Mouse (Mus musculus): ENCODE results near the gene Ccdc57.

The Ccdc57 gene

DNA sequence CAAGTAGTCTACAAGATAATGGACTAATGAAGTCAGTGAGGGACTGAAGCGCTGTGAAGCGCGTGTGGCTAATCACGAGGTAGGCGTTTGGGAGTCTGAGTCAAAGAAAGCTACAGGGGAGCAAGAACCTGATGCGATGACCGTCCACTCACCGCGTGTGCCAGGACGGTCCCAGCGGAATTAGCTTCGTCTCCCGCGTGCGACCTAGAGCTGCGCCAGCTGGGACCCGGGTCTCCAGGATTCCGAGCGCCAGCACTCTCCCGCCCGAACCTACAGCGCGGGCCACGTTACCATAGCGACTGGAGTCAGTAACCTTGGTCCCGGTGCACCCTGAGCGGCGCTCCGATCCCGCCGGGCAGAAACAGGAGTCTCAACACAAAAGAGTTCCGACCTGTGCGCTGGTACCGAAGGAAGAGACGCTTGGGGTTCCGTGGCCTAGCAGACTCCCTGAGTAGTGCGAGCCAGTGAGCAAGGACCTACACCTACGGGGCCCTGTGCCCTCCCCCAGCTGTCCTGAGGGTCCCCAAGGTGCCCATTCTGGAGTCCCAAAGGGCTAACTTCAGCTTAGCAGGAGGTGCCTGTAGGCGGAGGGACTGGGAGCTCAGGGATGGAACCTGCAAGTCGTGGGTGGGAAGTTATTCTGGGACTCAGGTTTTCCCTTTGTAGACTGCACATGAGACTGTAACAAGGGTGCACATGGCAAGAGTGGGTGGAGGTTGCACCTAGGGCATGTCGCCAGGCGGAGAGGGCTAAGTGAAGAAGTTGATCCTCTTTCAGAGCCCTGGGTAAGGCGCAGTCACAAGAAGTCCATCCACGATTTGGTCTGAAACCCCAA lies at the start of gene Ccdc57:
Ccdc57 (minus strand) TSS at position 309 of the 835 bp plus-strand sequence.
- CTCF ChIA-PET = interaction anchor here (0.6 to 0.7 kb wide), 2 partner anchors 104 to 583 kb away, joined by 3 to 4 read pairs; no protein-coding TSS in a partner anchor

GRCm38 (mm10) chr11:120982459-120982858 lies 49.8 kb upstream of the Ccdc57 start:
- CTCF ChIA-PET = interaction anchor here (1.2 kb wide), 1 partner anchor 9 kb away, joined by 3 read pairs; no protein-coding TSS in a partner anchor

DNA sequence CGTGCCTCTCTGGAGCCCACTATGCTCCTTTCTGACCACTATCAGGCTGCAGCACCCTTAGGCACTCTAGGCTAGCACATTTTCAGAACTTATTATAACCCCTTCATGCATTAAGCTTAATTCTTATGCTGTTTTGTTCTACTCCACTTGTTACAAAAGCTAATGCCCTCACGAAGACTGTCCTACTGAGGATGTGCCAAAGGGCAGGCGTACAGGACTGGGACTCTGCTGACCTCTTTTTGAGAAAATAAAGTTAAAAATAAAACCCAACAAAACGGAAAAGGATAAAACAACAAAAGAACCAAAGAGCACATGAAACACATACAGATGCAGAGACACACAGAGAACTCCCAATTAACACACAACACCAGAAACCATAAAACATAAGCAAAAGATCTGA lies 49.0 kb upstream of the Ccdc57 start:
- CTCF ChIA-PET = no interaction called here

DNA sequence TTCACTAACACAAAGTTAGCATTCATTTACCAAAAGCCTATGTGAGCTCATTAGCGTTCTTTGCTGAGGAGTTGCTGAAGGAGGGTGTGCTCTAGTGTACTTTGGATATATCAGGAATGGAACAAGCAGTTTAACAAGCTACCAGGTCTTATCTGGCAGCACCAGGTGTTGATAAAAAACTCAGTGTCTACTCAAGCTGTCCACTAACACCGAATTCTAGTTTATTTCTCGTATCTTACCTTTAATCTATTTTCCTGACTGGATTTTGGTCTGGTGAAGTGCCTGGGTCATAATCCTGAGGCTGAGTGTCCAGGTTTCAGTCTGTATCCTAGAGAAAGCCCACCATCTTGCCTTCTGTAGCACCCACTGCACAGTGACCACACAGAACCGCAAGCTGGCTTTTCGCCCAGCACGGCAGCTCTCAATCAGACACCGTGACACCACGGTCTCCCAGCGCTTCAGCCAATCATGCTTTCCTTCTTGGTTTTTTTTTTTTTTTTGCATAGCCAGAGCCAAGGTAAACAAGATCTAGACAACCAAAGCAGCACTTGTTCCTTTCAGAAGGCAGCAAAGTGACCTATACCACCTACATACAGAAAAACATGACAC lies 47.9 kb upstream of the Ccdc57 start:
- CTCF ChIA-PET = interaction anchor here (0.7 kb wide), 1 partner anchor 54 kb away, joined by 3 read pairs; no protein-coding TSS in a partner anchor

DNA sequence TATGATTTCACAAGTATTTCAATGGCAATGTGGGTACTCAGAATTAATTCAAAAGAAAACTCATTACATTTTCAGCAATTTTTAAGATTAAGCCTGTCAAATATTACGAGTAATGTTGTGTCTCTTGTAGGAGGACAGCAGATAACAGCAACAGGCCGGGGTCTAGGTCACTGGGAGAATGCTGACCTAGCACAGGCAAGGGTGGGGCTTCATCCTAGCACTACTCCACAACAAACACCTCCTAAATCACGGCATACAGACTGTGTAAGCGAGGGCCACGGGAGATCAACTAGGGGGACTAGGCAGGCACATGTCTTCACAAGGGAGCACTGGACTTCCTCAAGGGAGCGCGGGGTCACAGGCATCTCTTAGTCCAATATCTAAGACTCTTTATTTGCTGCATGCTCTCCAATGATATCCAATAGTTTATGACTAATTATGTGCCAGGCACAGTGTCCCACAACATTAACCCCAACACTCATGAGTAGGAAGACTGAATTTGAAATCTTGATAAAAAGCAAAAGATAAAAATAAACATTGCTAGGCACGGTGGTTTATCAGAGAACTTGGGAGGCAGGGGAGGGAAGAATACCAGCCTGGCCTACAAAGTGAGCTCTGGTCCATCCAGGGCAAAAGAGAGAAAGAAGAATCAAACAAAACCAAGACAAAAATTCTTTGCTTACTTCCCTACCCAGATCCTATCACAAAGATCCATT lies 47.2 kb upstream of the Ccdc57 start:
- CTCF ChIA-PET = interaction anchor here (0.7 kb wide), 1 partner anchor 54 kb away, joined by 3 read pairs; no protein-coding TSS in a partner anchor

DNA sequence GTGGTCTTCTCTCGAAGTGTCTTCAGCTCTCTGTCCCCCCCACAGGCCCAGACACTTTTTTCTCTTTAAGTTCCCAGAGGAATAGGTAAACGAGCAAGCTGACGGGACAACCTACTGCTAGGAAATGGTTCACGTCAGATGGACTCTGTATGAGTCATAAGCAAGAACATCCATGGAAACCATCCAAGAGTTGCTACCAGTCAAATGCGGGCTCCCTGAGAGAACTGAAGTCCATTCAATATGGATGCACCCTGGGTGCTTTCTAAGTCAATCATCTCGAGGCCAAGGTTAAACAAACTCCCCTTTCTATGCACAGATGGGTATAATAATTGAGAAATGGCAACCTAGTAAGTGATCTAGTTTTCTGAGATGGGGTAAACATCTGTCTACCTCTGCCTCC lies 40.6 kb upstream of the Ccdc57 start:
- CTCF ChIA-PET = interaction anchor here (1.4 kb wide), 1 partner anchor 9 kb away, joined by 3 read pairs; no protein-coding TSS in a partner anchor

GRCm38 (mm10) chr11:120971237-120971636 lies 38.6 kb upstream of the Ccdc57 start:
- CTCF ChIA-PET = no interaction called here

- CTCF ChIA-PET = interaction anchor here (0.6 kb wide), 1 partner anchor 617 kb away, joined by 3 read pairs; no protein-coding TSS in a partner anchor
Measured at GRCm38 (mm10) chr11:120969742-120970141, 37.1 kb upstream of the Ccdc57 start.

- CTCF ChIA-PET = no interaction called here
Measured at GRCm38 (mm10) chr11:120965587-120965986, 32.9 kb upstream of the Ccdc57 start.

- CTCF ChIA-PET = no interaction called here
Measured at GRCm38 (mm10) chr11:120964195-120965157, 31.8 kb upstream of the Ccdc57 start.

DNA sequence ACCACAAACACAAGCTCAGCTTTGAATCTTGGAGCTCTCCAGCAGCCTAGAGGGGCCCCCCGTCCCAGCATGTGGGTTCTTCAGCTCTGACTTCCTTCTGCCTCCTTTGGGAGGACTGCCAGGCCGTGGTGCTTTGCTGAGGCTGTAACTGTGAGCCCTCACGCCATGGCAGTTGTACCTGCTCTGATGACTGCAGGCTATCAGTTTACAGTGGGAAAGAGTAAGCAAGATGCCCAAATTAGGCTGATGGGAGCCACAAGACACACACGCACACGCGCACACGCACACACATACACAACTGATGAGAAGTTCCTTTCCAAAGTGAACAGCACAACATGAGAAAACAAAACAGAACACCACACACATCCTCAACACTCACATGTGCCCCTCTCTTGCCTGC lies 30.2 kb upstream of the Ccdc57 start:
- CTCF ChIA-PET = interaction anchor here (0.7 kb wide), 1 partner anchor 28 kb away, joined by 5 read pairs; no protein-coding TSS in a partner anchor

DNA sequence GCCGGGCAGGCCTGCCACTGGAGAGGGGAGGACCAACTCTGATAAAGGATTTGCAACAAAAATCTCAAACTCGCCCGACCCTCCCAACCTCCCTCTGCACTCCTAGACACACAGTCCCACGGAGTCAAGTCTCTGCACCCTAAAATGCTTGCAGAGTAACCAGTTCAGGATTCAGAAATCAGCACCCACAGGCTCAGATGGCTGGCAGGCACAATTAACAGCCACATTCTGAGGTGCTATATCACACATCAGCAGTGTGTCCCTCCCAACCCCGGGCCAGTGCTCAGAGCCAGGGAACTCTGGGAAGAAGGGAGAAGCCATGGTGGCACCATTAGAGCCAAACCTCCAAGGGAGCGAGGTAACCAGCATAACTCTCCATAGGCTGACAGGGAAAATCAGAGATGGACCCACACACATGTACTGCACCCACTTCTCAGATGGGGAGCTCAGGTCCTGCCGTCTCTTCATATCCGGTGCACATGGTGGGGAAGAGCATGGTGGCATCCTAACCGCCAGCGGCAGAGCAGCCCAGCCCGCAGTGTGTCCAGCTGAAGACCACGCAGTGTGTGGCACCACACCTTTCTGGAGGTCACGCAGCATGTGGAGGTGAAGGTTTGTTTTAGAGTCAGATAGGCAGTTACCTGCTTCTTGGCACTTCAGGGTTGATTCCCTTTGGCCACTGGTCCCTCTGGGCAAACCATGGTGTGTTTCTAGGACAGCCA lies 29.5 kb upstream of the Ccdc57 start:
- CTCF ChIA-PET = no interaction called here

DNA sequence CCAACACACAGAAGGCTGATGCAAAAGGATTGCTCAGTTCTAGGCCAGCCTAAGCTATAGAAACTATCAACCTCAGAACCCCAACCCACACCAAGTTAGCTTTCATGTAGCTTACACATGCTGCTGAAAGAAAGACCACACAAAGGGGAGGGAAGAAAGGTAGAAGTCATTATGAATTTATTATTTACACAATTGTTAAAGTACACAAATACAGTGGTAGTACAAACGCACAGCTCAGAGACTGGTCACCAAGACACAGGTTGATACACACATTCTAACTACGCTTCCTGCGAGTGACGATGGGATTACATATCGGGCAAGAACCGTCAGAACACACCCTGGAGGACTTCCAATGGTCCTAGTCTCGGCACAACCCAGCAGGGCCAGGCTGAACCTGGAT lies 28.9 kb upstream of the Ccdc57 start:
- CTCF ChIA-PET = no interaction called here

- CTCF ChIA-PET = interaction anchor here (0.5 kb wide), 1 partner anchor 25 kb away, joined by 8 read pairs; no protein-coding TSS in a partner anchor
Measured at GRCm38 (mm10) chr11:120960248-120960647, 27.6 kb upstream of the Ccdc57 start.

DNA sequence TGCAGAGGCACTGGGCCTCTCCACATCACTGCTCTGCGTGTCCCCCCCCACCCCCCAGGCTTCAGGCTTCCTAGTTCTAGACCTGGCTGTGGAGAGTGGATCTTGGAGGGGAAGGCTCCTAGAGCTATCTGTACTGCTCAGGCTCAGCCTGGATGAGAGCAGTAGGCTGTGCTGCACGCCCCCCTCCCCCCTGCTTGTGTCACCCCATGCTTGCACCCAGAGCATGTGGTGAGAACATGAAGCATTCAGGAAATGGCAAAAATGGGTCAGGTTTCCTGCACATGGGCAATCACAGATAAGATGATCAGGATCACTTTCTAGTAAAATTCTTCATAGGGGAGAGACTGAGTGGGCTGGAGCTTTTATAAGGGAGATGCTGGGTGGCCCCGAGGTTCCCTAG lies 26.9 kb upstream of the Ccdc57 start:
- CTCF ChIA-PET = interaction anchor here (0.5 kb wide), 1 partner anchor 361 kb away, joined by 6 read pairs; no protein-coding TSS in a partner anchor

DNA sequence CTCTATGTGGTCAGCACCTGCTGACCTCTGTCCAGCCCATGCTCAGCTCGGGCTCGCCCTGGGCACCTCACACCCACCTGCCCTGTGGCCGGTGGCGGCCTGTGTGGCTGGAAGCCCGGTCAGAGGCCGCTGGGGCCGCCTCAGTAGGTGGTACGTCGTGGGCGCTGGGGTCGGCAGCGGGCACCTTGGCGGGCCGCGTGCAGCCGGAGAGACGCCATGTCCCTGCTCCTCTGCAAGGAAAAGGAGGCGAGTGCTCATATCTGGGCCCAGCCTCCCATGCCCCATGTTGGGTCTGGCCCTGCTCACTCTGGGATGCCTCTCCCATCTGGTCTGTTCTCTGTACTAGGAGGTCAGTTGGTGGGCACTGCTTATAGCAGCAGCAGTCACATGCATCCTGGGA lies 26.4 kb upstream of the Ccdc57 start:
- CTCF ChIA-PET = no interaction called here

DNA sequence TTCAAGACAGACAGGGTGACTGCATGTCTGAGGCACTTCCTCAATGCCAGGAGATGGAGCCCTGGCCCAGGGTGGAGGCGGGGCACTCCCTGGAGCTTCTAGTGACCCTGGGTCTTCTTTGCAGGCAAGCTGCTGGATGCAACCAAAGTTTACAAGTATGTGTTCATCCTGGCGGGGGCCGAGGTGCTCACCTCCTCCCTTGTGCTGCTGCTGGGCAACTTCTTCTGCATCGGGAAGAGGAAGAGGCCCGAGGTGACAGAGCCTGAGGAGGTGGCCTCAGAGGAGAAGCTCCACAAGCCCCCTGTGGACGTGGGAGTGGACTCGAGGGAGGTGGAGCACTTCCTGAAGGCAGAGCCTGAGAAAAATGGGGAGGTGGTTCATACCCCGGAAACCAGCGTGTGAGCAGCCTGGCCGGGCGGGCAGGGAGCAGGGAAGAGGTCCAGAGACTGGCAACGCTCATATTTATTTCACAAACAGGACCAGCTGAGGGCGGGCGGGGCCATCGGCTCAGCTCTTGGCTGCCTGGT lies 25.1 kb upstream of the Ccdc57 start:
- CTCF ChIA-PET = no interaction called here

GRCm38 (mm10) chr11:120957052-120957451 lies 24.4 kb upstream of the Ccdc57 start:
- CTCF ChIA-PET = no interaction called here

GRCm38 (mm10) chr11:120955701-120956100 lies 23.0 kb upstream of the Ccdc57 start:
- CTCF ChIA-PET = interaction anchor here (0.6 kb wide), 1 partner anchor 1725 kb away, joined by 10 read pairs; no protein-coding TSS in a partner anchor

GRCm38 (mm10) chr11:120954936-120955335 lies 22.3 kb upstream of the Ccdc57 start:
- CTCF ChIA-PET = interaction anchor here (0.5 kb wide), 1 partner anchor 324 kb away, joined by 3 read pairs; no protein-coding TSS in a partner anchor
